Mouse (Mus musculus) liver, embryonic 14.5 days (tissue): ENCODE data around the gene Simc1.

Experiments used
- CTCF ChIP-seq: IDR thresholded peaks from 2 replicates; pipeline ENCODE4 v1.5.1; 2016; ENCODE audit warnings: antibody characterized with exemption, low read depth, control low read depth
- EP300 ChIP-seq: IDR thresholded peaks from 2 replicates; pipeline ENCODE4 v1.6.1; 2016; ENCODE audit warnings: antibody characterized with exemption, low read depth

DNA sequence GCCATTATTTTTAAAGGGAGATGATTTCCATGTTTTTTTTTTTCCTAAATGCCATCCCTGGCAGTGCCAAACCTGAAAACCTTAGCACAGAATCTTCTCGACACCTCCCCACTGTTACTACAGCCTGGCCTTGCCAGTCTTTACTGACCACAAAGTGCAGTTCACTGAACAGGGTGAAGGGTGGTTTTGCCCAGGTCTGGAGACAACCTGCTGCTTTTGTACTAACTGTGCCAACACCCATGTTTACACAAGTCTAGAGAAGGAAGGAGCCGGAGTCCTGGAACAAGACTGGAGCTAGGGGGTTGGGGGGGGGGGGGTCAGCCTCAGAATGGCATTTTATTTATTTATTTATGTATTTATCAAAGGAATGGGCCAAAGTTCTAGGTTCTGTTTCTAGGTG lies 77.8 kb downstream of the Simc1 start:
- TF ChIP-seq CTCF (no peak), EP300 (no peak)
